Mouse (Mus musculus): ENCODE measurements around the gene Ndrg2.
"Not testable (repeated sequence)": the region's sequence is repeated elsewhere in the genome, so short reads cannot be mapped to it uniquely, and the experiment has no call there.

Gene Ndrg2

GRCm38 (mm10) chr14:51913960-51914762 is at the start of gene Ndrg2:
Gene Ndrg2, minus strand, starts transcription at chr14:51914158.
- DNase-seq = peak; percentile 71 to 91

GRCm38 (mm10) chr14:51960316-51960715 is 46.4 kb upstream of the Ndrg2 start:
- no peak for DNase-seq

- no peak for DNase-seq
Measured at GRCm38 (mm10) chr14:51943336-51943735, 29.4 kb upstream of the Ndrg2 start.

- DNase-seq = no peak
Measured at GRCm38 (mm10) chr14:51942236-51942635, 28.3 kb upstream of the Ndrg2 start.

GRCm38 (mm10) chr14:51941577-51941976 is 27.6 kb upstream of the Ndrg2 start:
- no peak for DNase-seq

GRCm38 (mm10) chr14:51940944-51941560 is 27.1 kb upstream of the Ndrg2 start:
- peak; percentile 40 to 42 for DNase-seq

- DNase-seq = no peak
Measured at GRCm38 (mm10) chr14:51939005-51939404, 25.0 kb upstream of the Ndrg2 start.

- DNase-seq = no peak
Measured at GRCm38 (mm10) chr14:51932092-51933020, 18.4 kb upstream of the Ndrg2 start.

- DNase-seq = peak; percentile 58 to 77
Measured at GRCm38 (mm10) chr14:51930824-51931223, 16.9 kb upstream of the Ndrg2 start.

GRCm38 (mm10) chr14:51929968-51930367 is 16.0 kb upstream of the Ndrg2 start:
- no peak for DNase-seq

- peak; percentile 55 to 80 for DNase-seq
Measured at GRCm38 (mm10) chr14:51929309-51929943, 15.5 kb upstream of the Ndrg2 start.

- not testable (repeated sequence) for DNase-seq
Measured at GRCm38 (mm10) chr14:51926930-51927329, 13.0 kb upstream of the Ndrg2 start.

GRCm38 (mm10) chr14:51923492-51923891 is 9.5 kb upstream of the Ndrg2 start:
- DNase-seq = no peak

- DNase-seq = no peak
Measured at GRCm38 (mm10) chr14:51922910-51923309, 9.0 kb upstream of the Ndrg2 start.

GRCm38 (mm10) chr14:51922571-51922865 is 8.6 kb upstream of the Ndrg2 start, which contains the start of gene Rnase13:
Gene Rnase13, minus strand, starts transcription at chr14:51922773.
- no peak for DNase-seq

GRCm38 (mm10) chr14:51921759-51922570 is 8.0 kb upstream of the Ndrg2 start:
- DNase-seq = peak; percentile 41 to 82

- DNase-seq = no peak
Measured at GRCm38 (mm10) chr14:51918966-51919365, 5.0 kb upstream of the Ndrg2 start.

- DNase-seq = no peak
Measured at GRCm38 (mm10) chr14:51918125-51918524, 4.2 kb upstream of the Ndrg2 start, which contains the start of gene Tppp2. Gene Tppp2, plus strand, starts transcription at chr14:51918425.

GRCm38 (mm10) chr14:51916539-51916938 is 2.6 kb upstream of the Ndrg2 start:
- no peak for DNase-seq

- no peak for DNase-seq
Measured at GRCm38 (mm10) chr14:51915030-51915429, 1.1 kb upstream of the Ndrg2 start.

GRCm38 (mm10) chr14:51913062-51913959 is 647 bp downstream of the Ndrg2 start:
- peak; percentile 80 to 90 for DNase-seq
